Mouse (Mus musculus): Measurements from ENCODE around the gene Man2c1.

The Man2c1 gene

DNA sequence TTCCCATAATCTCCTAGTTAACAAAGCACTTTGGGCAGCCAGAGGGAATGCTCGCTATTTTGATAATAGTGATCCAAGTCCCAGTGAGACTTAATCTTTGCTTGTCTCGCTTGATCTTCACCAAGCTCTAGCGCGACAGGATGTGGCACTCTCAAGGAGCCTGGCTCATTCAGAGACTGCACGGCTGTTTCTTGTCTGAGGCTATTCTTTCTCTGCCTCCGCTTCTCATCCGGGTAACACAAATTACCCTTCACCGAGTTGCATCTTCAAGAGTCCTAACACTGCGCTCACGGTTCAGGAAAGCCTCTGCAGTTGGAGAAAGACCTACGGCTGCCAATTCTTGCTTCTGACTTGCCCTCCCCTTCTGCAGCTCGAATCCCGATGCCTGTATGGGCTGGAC, 27.0 kb downstream of the Man2c1 start:
- DNase-seq (ENCODE audit: low spot score in 2 of 2) = no peak

DNA sequence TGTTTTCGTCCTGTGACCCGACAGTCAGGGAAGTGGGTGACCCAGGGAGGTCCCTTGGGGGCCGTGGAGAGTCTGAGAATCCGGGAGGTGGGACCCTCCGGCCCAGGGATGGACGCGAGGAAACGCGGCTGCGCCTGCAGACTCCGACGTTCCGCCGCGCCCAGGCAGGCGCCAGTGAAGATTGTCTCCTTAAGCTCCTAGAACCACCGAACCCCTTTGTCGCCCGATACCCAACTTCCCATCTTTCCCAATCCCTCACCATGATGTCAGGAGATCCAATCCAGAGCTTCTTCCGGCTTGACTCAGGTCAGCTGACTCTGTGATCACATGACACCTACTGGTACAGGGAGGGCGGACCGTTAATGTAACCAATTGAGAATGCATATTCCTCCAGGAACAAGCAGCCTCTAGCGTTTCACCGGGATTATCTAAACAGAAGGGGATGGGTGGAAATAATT, 27.6 kb downstream of the Man2c1 start, which contains the start of gene Commd4:
Gene Commd4, minus strand, starts transcription at position 319 of the 458 bp plus-strand sequence.
- peak; percentile 78 to 91 for DNase-seq (ENCODE audit: low spot score in 2 of 2)

DNA sequence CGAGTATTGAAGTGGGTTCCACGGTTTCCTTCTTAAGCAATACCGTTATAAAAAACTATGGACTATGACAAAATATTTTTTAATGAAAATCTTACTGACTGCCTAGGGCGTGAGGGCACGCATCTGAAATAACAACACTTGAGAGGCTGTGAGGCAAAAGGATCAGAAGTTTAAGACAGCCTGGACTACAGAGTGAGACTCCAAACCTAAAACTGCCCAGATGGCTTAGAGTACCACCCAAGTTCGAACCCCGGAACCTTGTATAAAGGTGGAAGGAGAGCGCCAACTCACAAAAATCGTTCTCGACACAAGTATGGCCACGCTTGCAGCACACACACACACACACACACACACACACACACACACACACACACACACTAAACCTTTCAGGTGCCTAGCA, 28.0 kb downstream of the Man2c1 start:
- no peak for DNase-seq (ENCODE audit: low spot score in 2 of 2)

DNA sequence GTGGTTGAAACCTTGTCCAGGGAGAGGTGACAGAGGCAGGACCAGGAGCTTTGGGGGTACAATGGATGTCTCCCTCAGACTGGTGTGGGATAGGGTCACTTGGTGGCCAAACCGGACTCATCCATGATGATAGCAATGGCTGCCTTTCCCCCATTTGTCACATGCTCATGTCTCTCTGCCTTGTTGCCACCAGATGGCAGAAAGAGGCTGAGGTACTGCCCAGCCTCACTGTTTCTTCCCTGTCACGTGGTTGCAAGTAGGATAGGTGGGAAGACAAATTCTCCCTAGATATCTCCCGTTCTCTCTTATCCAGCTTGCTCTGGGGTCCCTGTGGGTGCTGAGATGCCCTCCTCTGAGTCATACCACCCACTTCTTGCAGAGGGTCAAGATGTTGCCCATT, 32.0 kb downstream of the Man2c1 start:
- DNase-seq (ENCODE audit: low spot score in 2 of 2) = no peak

DNA sequence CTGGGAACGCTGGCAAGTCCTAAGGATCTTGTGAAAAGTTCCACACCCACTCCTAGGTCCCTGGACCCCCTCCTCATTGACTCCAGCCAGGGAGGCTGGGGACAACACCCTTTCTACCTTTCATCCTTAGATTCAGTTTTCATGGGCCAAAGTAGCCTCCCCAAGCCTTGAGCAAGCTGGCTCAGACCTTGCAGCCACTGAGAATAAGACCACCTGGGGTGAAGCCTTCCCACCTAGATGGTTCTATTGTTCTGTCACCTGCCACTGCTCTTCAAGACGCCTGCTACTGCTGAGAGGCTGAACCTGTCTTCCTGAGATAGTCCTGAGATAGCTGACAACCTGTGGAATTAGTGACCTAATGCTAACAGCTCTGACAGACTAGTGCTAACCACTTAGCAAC, 32.6 kb downstream of the Man2c1 start:
- no peak for DNase-seq (ENCODE audit: low spot score in 2 of 2)

DNA sequence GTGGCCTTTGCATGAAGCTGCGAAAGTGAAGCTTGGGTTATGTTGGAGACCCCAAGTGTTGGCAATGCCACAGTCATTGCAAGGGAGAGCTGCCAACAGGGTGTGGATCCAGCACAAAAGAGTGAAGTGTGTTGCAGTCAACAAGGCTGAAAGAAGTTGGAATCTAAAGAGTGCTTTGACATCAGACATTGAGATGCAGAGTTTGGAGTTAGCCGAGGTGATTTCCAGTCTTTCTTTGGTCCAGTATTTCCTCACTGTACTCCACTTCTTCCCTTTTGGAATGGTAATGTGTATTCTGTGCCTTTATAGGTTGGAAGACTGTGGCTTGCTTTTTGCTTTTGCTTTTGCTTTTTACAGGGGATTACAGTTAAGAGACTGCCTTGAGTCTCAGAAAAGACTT, 35.7 kb downstream of the Man2c1 start:
- no peak for DNase-seq (ENCODE audit: low spot score in 2 of 2)

DNA sequence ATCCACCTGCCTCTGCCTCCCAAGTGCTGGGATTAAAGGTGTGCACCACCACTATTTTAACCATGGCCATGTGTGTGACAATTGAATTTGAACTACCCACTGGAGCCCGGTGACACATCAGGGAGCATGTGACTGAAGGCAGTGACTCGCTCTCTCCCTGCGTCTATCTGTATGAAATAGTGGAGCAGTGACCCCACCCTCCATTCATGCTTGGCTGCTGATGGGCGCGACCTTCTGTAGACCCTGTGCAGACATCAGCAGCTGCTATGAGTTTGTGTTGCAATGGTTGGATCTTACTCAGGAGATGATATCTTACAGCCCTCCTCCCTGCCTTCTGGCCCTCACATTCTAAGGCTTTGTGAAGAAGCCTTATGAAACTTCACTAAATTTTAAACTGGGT, 37.9 kb downstream of the Man2c1 start:
- DNase-seq (ENCODE audit: low spot score in 2 of 2) = no peak

Measured in urinary bladder, postnatal 36 days (tissue).